Mouse (Mus musculus) skeletal muscle tissue, adult 2 months (tissue): ENCODE results near the gene D8Ertd738e.

ENCODE experiments used
- DNase-seq: peaks from one replicate; pipeline ENCODE4 v3.0.0-alpha.2; 2012; ENCODE audit warnings: low read depth, low spot score

The D8Ertd738e gene

GRCm38 (mm10) chr8:84249257-84250170 lies at the start of gene D8Ertd738e:
D8Ertd738e (minus strand) TSS chr8:84249719.
- peak; percentile 90 for DNase-seq

GRCm38 (mm10) chr8:84297029-84297785 lies 47.7 kb upstream of the D8Ertd738e start:
- no peak for DNase-seq

GRCm38 (mm10) chr8:84291688-84292087 lies 42.2 kb upstream of the D8Ertd738e start:
- peak; percentile 43 for DNase-seq

- DNase-seq, result no peak
Measured at GRCm38 (mm10) chr8:84291086-84291485, 41.6 kb upstream of the D8Ertd738e start.

- no peak for DNase-seq
Measured at GRCm38 (mm10) chr8:84288892-84289291, 39.4 kb upstream of the D8Ertd738e start.

DNA sequence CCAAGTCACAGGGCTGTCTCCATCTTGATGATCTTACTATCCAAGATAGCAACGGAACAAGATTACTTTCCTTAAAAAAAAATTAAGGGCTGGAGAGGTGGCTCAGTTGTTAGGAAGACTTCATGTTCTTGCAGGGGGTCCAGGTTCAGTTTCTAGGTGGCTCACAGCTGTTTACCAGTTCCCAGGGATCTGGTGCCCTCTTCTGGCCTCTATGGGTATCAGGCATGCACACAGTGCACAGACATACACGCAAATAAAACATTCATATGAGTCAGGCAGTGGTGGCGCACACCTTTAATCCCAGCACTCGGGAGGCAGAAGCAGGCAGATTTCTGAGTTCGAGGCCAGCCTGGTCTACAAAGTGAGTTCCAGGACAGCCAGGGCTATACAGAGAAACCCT lies 36.1 kb upstream of the D8Ertd738e start:
- peak; percentile 40 for DNase-seq

GRCm38 (mm10) chr8:84284608-84285063 lies 35.1 kb upstream of the D8Ertd738e start:
- DNase-seq, result no peak

DNA sequence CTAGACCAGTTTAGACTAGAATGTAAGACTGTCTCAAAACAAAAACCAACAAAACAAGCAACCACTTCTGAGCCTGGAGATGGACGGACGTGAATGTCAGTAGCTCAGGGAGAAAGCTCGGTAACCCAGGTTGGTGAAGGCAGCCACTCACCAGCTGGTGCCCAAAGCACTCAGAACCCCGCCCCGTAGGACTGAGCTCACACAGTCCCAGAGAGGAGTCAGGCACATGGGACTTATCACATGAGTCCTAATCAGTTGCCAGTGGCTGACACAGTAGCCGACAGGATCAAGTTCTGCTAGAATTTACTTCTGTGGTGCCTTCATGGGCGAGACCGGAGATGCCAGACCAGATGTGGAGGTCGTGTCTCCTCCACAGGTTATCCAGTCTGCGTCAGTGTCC lies 31.3 kb upstream of the D8Ertd738e start:
- peak; percentile 36 for DNase-seq

DNA sequence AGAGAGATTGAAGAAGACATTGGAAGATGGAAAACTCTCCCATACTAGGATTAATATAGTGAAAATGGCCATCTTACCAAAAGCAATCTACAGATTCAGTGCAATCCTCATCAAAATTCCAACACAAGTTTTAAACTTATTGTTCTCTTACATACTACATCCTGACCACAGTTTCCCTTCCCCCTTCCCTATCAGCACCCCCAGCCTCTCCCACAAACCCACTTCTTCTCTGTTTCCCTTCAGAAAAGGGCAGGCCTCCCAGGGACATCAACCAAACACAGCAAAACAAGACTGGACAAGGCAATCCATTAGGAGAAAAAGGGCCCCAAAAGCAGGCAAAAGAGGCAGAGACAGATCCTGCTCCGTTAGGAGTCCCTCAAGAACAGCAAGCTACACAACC lies 26.9 kb upstream of the D8Ertd738e start:
- no peak for DNase-seq

DNA sequence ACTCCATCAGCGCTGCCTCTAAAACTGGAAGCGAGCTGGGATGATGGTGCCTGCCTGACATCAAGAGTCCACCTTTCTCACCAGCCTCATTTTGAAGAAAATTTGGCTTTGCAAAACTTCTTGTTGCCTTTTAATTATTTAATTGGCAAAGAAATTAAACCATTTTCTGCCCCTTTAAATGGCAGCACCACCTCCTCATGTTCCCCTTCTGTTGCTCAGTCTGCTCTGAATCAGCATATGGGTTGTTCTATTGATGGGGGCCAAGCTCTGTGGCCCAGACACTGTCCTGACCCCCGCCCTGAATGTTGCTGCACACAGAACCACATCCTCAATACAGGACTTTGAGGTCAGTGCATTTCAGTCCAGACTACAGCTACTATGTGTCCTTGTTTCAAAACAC lies 24.4 kb upstream of the D8Ertd738e start:
- DNase-seq, result no peak

DNA sequence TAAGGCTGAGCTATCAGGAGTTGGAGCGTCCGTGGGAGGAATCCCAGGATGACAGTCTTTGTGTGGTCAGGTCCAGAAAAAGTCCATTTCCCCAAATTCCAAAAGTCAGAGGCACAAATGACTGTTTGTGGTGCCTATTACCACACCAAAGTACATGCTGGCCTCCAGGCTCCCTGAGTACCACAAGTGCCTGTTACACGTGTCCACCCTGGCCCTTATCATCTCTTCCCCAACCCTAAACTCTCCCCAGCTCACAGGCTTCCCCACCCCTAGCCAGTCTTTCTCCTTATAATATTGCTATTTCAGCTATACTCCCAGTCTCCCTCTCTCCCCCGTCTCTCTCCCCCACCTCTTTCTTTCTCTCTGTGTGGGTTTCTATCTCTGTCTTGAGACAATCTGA lies 22.8 kb upstream of the D8Ertd738e start:
- no peak for DNase-seq

GRCm38 (mm10) chr8:84269950-84270773 lies 20.6 kb upstream of the D8Ertd738e start, which contains the start of gene Ccdc130:
Ccdc130 (minus strand) TSS chr8:84270380.
- peak; percentile 99 for DNase-seq

- no peak for DNase-seq
Measured at GRCm38 (mm10) chr8:84261098-84261497, 11.6 kb upstream of the D8Ertd738e start.

- DNase-seq, result peak; percentile 97
Measured at GRCm38 (mm10) chr8:84256822-84257610, 7.5 kb upstream of the D8Ertd738e start, which contains the start of gene Mri1. Mri1 (minus strand) TSS chr8:84257326.

DNA sequence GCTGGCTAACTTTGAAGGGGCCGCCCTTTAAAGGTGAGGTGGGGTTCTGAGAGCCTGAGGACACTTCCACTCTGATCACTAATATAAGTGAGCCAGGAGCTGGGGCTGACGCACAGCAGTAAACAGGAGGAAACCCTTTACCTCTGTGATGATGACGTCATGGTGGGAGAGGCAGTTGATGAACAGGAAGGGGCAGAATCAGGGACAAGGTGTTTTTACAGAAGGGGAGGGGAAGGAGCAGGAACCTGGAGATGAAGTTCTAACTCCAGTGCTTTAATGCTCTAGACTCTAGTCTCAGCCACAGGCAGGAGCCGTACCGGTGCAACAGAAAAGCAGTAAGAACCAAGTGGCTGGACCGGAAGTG lies 6.9 kb upstream of the D8Ertd738e start:
- DNase-seq, result peak; percentile 27

GRCm38 (mm10) chr8:84255858-84256257 lies 6.3 kb upstream of the D8Ertd738e start:
- DNase-seq, result no peak

DNA sequence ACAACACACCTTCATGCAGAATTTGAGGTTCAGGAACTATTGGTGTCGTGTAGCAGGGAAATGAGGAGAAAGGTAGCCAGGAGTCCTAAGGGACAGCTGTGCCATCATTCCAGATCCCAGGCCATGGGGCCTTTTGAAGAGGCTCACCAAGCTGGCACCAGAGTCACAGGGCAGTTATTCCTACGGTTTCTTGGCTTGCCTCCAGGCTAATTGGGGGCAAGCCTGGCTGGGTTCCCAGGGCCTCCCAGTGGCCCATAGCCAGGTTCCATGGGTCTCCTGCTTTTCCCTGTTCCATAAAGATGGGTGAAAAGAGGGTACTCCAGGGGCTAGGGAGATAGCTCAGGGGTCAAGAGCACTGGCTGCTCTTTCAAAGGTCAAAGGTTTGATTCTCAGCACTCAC lies 7.7 kb downstream of the D8Ertd738e start:
- DNase-seq, result no peak

DNA sequence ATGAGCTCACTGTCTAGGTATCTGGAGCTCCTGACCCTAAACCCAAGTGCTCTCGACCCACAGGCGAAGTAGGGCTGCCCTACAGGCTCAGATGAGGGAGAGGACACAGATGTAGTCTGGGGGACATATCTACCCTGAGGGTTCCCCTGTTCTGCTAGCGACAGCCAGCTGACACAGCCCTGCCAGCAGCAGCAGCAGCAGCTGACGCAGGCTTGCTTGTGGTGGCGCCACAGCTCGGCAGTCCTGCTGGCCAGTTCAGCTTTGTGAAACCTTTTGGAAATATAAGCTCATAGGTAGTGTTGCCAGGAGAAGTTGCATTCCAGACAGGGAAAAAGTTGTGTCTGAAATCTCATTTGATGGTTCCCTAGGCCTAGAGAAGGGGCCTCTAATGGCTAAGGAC lies 8.4 kb downstream of the D8Ertd738e start:
- no peak for DNase-seq

DNA sequence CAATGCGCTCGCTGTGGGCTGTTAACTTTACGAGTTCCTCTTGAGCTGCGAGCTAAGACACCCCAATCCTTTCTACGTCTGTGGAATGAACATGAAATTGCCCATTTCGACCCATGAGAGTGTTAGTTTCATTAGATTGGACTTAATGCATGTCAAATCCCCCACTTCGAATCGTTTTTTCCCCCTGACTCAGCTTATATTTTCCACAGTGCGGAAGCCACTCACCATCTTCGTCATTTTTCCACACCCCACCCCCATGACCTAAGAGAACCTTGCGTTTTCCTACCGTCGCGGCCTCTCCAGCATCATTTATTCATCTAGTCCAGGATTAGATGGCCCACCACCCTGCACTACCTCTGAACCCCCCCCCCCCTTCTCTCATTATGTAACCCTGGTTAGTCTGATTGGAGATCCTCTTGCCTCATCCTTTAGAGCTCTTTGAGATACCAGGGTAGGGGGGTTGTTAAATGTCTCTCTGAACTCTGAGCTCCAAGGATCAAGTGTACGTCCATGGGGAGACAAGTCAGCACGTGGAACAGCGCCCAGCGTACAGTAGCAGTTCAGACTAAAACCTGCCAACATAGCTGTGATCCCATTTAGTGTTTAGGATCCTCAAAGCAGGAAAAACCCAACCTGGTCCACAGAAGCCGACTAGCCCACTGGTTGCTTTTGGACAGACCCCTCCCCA lies 11.8 kb downstream of the D8Ertd738e start:
- peak; percentile 23 for DNase-seq

DNA sequence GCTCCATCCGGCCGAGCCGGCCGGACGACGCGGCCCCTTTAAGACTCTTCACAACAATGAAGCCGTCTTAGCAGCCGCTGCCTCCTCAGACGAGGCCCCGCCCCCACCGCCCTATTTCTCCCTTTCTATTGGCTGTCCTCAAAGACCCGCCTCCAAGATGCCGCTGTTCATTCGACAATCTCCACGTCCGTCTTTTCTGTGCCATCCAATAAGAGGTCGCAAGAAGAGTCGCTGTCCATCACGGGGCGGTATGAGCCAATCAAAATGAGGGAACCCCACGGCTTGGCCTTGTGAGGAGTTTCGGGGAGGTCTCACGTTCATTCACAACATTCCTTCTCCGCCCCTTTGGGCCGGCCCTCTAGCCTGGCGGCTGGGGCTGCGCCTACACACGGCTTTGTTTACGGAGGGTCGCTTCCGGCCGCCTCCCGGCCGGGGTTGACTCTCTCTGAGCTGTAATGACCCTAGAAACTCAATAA lies 12.5 kb downstream of the D8Ertd738e start, which contains the start of gene Zswim4:
Gene Zswim4, minus strand, starts transcription at position 58 of the 476 bp plus-strand sequence.
- DNase-seq, result peak; percentile 100
